Mouse (Mus musculus) cerebellum, adult 9-11 months (tissue): Measurements from ENCODE around the gene Fars2.

Source experiments
- DNase-seq: peaks from one replicate; pipeline ENCODE4 v3.0.0; 2022

The Fars2 gene

DNA sequence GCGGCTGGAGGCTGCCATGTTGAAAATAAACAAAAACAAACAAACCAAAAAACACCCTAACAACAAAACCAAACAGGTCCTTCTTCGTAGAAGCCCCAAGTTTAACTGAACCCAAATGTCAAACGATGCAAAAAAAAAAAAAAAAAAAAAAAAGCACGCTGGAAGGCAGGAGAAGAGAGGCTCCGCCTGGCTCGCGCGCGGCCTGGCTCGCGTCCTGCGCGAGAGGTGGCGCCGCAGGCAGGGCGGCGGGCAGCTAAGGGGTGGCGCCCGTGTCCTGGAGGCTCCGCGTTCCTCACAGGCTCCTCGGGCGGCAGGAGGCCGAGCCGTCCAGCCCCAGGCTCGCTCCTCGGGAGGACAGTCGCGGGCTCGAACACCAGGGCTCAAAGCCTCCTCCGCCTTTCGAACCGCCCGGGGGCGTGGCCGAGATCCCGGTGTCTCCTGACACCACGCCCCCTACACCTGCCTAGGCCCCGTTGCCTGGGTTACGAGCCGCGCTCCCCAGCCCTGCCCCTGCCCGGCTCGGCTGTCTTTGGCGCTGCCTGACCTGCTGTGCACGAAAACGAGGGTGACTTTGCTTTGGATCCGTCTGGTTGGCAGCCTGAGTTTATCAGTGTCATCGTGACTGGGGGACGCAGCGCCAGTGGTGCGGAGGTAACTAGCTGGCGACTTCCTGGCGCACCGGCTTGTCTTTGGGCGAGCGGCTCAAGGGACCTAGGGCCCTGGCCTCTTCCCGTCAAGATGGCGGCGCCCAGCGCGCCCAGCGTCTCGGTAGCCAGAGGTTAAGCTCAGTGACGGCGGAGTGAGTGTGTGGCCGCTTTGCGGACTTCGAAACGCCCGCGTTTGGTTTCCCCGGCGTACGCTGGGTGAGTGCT lies at the start of gene Fars2, which contains the start of gene Lyrm4:
Gene Fars2 (plus strand): TSS at position 270 of the 872 bp plus-strand sequence.
Gene Lyrm4 (minus strand): TSS at position 384 of the 872 bp plus-strand sequence.
- DNase-seq: peak; percentile 97

DNA sequence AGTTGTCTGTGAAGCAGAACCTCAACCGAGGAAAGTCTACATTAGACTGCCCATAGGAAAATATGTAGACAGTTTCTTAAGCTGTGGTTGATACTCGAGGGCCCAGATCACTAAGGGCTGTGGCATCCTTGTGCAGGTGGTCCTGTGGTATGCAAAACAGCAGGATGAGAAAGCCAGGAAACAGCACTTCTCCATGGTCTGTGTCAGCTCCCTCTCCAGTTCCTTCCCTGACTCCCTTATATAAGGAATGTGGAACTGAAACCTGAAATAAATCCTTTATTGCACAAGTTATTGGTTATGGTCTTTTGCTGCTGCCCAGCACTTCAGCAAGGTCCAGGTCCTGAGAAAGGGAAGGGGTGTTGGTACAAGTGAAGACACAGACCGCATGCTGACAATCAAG lies 42.7 kb upstream of the Fars2 start:
- no peak for DNase-seq

GRCm38 (mm10) chr13:36081591-36081990 lies 35.6 kb upstream of the Fars2 start:
- no peak for DNase-seq

DNA sequence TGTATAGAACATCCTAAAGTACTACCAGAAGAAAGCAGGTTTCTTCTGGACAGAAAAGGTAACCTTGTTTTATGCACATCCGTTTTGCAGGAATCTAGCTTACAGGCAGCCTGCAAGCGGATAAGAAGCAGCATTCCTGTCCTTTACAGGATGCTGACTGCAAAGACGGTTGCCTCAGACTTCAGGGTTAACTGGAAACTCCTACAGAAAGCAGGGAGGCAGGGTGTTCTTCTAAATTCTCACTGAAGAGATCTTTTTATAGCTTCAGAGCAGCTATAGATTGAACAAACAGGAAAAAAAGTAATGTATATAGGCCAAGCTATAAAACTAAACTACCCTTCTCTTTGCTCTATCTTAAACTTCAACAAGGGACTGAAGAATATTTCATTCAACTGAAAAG lies 32.5 kb upstream of the Fars2 start:
- DNase-seq: no peak

- no peak for DNase-seq
These were observed 31.2 kb upstream of the Fars2 start for GRCm38 (mm10) chr13:36085971-36086370.

DNA sequence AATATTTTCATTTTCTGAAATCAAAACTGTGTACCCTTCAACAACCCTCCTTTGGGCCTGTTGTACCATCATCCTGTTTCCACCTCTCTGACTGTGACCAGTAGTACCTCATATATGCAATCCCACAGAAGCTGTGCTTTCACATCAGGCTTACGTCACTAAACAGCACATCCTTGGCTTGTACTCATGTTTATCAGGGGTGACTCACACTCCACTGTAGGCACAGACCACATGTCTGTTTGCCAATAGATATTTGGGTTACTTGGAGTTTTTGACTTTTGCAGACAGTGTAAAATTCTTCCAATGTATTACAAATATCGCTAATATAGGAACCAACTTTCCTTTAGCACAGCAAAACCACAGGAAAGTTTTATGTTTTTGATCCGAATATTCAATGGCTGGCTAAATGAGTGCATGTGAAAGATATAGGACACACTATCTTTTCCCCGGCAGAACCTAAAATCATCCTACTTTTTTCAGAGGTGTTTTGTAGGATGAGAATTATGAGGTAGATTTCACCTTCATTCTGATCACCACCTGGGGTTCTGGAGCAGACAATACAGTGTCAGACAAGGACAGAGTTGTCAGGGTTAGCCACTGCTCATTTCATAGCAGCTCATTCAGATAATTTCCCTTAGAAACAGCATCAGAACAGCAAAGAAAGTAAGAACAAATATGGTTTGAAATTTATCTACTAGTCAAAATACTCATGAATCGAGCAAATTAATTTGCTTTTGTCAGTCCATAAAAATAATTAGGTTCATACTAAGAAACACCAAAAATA lies 30.4 kb upstream of the Fars2 start:
- DNase-seq: no peak

- no peak for DNase-seq
These were observed 29.8 kb upstream of the Fars2 start for GRCm38 (mm10) chr13:36087427-36087826.

DNA sequence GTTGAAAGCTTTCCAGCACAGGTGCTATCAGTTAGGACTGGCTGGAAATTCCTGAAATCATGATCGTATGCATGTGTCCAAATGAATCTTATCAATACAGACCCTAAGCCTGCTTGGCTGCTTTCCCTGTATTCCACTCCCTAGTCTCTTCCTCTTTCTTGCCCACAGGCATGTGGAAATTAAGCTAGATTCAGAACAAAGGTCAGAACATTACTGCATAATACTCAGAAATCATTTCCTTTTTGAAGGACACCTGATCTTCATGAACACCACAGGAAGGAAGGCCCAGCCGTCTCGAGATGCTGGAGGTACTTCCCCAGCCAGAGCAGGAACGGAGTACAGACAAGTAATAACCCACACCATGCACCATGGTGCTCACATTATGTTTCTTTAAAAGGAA lies 29.0 kb upstream of the Fars2 start:
- no peak for DNase-seq

- no peak for DNase-seq
These were observed 20.4 kb upstream of the Fars2 start for GRCm38 (mm10) chr13:36096684-36097383.

GRCm38 (mm10) chr13:36105591-36105990 lies 11.6 kb upstream of the Fars2 start:
- DNase-seq: peak; percentile 73

GRCm38 (mm10) chr13:36108528-36108927 lies 8.7 kb upstream of the Fars2 start:
- DNase-seq: no peak

- no peak for DNase-seq
These were observed 5.9 kb upstream of the Fars2 start for GRCm38 (mm10) chr13:36111331-36111730.

DNA sequence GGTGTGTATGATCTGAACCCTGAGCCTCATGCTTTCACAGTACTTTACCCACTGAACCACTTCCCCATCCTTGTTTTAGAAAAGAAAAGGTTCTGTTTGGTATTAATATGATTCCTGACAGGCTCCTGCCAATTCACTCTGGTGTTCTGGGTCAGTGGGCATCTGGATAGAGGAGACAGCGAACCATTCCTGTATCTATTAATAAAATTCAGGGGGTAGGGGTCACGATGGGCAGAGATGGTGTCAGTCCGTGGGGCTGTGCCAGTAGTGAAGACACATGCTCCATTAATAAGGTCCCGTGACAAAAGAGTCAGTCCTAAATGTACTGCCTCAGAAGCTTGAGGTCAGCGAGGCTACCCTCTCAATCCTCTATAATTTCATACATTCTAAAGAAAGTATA lies 4.0 kb upstream of the Fars2 start:
- no peak for DNase-seq

DNA sequence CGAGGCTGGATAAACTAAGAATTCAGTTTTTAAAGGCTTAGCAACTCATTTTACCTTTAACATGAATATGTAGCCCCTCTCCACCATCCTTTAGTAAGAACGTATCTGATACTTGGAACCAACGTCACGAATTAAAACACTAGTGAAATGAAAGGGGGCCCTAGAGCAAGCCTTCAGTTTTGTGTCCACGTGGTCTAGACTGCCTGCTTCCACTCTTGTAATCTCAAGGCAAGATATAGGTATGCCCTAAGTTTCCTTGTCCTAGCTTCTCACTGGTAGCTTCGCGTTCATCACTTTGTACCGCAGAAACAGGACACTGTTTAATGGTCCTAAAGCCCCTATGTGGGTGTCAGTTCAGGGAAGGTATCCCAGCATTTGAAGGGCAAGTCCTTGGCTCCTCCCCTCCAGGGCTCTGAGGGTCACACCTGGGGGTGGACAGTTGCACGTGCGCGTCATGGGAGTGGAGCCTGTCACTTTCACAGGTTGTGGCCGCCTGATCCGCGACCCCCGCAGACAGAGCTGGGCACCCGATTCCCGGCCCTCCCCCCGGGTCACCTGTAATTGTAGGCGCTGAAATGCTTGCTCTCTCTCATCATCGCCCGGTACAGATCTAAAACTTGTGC lies 581 bp upstream of the Fars2 start:
- peak; percentile 75 for DNase-seq

GRCm38 (mm10) chr13:36119684-36120083 lies 2.5 kb downstream of the Fars2 start:
- no peak for DNase-seq

DNA sequence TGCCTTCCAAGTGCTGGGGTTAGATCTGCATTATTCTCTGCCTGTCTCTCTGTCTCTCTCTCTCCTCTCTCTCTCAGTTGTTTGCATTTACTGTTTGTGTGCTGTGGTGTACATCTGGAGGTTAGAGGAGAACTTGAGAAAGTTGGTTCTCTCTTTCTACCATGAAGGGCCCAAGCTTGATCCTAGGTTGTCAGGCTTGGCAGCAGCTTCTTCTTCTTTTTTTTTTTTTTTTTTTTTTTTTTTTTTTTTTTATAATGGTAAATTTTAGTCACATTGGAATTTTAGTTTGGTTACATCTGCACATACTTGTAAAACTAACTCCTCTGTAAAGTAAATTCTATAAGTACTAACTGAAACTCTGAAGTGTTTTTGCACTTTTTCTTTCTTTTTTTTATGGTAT lies 3.4 kb downstream of the Fars2 start:
- DNase-seq: no peak

DNA sequence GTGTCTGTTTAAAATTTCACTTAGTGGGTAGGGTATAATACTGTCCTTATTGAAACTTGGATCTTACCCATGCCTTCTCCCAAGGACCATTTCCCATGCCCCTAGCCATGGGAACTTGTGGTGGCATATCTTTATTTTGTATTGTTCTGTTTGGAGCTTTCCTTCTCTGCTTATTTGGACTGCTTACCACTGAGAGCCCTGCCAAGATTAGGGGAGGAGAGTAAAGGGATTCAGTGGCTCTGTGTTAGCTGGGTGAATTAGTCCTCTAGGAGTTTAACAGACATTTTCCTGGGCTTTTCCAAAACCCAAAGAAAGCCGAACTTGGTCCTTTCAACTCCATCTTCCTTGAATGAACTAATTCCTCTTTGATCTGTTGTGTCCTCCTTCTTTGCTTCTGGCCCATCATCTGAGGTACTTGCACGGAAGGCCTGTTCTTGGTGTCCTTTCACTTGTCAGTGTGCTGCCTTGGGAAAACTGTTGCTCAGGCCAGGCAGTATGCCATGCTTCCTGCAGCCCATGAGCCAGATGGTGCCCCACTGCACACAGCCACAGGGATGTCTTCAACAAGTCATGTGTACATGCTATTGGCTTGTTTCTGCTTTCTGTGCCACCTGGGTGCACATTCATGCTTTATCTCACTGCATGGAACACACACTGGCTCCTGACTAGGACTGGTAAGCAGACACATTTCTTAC lies 12.3 kb downstream of the Fars2 start:
- DNase-seq: peak; percentile 42

- DNase-seq: no peak
These were observed 14.2 kb downstream of the Fars2 start for GRCm38 (mm10) chr13:36131401-36131800.

DNA sequence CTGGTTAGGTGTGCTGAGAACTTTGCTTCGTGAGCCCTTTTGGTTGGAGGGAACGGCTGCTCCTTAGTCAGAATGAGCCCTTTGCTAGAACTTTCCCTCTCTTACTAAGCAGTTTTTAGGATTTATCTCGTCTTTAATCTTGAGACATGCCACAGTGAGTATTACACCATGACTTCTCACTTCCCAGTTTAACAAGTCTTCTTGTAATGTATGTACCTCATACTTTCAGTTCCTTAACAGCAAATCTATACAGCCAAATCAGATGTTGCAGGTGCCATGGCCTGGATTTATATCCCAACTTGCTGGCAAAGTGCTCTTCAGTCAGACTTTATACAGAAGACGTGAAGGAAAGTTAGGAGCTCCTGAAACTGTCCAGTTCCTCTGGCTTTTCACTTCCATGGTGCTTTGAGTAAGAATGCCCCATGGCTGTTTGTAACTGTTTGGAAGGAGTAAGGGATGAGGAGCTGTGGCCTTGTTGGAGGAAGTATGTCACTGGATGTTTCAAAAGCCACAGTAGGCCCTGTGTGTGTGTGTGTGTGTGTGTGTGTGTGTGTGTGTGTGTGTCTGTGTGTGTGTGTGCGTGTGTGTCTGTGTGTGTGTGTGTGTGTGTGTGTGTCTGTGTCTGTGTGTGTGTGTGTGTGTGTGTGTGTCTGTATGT lies 14.9 kb downstream of the Fars2 start:
- DNase-seq: no peak

GRCm38 (mm10) chr13:36139703-36140102 lies 22.5 kb downstream of the Fars2 start:
- no peak for DNase-seq

GRCm38 (mm10) chr13:36140247-36141016 lies 23.2 kb downstream of the Fars2 start:
- no peak for DNase-seq
